Mouse (Mus musculus): ENCODE measurements at regions not wholly inside any gene's neighbourhood (a gene's known extent, or its start where the extent isn't known, plus 50 kb on each side); places are given as distances from the start of the nearest gene placed in this dataset.

GRCm38 (mm10) chr17:73044918-73045580 lies 62.7 kb upstream of the Lclat1 start:
- peak; percentile 50 to 63 for DNase-seq (ENCODE audit: low spot score in 2 of 2)
- intact Hi-C loops (cut with DNase I) = no loop called here

DNA sequence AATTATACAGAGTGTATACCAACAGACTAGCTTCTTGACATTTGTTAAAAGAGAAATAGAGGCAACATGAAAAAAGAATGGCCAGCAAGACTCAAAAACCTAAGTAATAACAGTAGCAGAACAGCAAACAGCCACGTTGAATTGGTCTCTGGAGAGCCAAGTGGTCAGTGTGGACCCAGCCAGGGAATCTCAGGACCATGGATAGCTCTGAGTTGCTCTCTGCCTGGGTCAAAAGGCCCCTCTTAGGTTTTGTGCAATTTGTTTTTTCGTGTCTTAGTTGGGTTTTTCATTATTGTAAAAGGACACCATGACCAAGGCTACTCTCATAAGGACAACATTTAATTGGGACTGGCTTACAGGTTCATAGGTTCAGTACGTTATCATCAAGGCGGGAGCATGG lies 60.8 kb upstream of the Lclat1 start:
- no peak for DNase-seq (ENCODE audit: low spot score in 2 of 2)
- intact Hi-C loops (cut with DNase I) = no loop called here

- DNase-seq (ENCODE audit: low spot score in 2 of 2) = no peak
- intact Hi-C loops (cut with DNase I) = no loop called here
These were observed 59.6 kb upstream of the Lclat1 start for GRCm38 (mm10) chr17:73048164-73048563.

- intact Hi-C loops (cut with DNase I) = no loop called here
- no peak for DNase-seq (ENCODE audit: low spot score in 2 of 2)
These were observed 54.8 kb upstream of the Lclat1 start for GRCm38 (mm10) chr17:73052956-73053355.

GRCm38 (mm10) chr17:73053479-73054215 lies 54.1 kb upstream of the Lclat1 start:
- intact Hi-C loops (cut with DNase I) = no loop called here
- DNase-seq (ENCODE audit: low spot score in 2 of 2) = no peak

- intact Hi-C loops (cut with DNase I) = no loop called here
- DNase-seq (ENCODE audit: low spot score in 2 of 2) = no peak
These were observed 53.6 kb upstream of the Lclat1 start for GRCm38 (mm10) chr17:73054226-73054625.

DNA sequence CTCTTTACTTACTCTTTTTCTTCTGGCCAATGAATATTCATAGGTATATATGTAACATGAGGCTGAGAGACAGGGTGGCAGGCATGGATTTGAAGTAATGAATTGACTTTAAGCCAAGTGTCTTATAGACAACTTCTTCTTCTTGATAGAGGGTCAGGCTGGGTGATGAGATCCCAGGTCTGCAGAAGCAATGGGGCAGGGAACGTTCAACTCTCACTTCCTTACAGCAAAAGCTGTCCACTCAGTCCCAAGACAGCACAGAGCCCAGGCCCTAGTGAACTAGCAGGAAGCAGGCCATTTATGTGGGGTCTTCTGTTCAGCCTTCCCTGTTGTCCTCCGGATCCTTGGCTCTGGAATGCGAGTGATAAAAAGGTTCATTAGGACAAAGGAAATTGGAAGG lies 52.6 kb upstream of the Lclat1 start:
- DNase-seq (ENCODE audit: low spot score in 2 of 2) = no peak
- intact Hi-C loops (cut with DNase I) = no loop called here

GRCm38 (mm10) chr17:73055611-73056010 lies 52.2 kb upstream of the Lclat1 start:
- intact Hi-C loops (cut with DNase I) = no loop called here
- no peak for DNase-seq (ENCODE audit: low spot score in 2 of 2)

- intact Hi-C loops (cut with DNase I) = no loop called here
- DNase-seq (ENCODE audit: low spot score in 2 of 2) = no peak
These were observed 51.2 kb upstream of the Lclat1 start for GRCm38 (mm10) chr17:73056616-73057015.
